Mouse (Mus musculus) liver, embryonic 13.5 days (tissue): ENCODE results near the gene Cass4. TPM values are rescaled to one million over a fixed set of nuclear protein-coding genes. Genes with fewer than 3 reads are reported as not detected.
A peak's percentile ranks its signal among the peaks of the same experiment; 100 is the strongest.

ENCODE experiments used
- ATAC-seq: fragments of 200-750 bp; cut with Nextera tagmentation; 2 replicates; pipeline ENCODE4 v1.8.0; 2017; ENCODE audit warnings: low read depth, mild to moderate bottlenecking, moderate number of reproducible peaks, moderate library complexity
- DNase-seq: peaks from one replicate; pipeline ENCODE4 v3.0.0; 2022
- H3K27ac ChIP-seq: fragments of 300-500 bp; sonication (generic); 2 replicates; pipeline ENCODE4 v1.5.1; 2015; ENCODE audit warnings: moderate library complexity, mild to moderate bottlenecking, inconsistent platforms
- H3K27me3 ChIP-seq: fragments of 300-500 bp; sonication (generic); 2 replicates; pipeline ENCODE4 v1.6.1; 2015; ENCODE audit warnings: mild to moderate bottlenecking, inconsistent platforms
- H3K36me3 ChIP-seq: fragments of 300-500 bp; sonication (generic); 2 replicates; pipeline ENCODE4 v1.6.1; 2015; ENCODE audit warnings: mild to moderate bottlenecking, inconsistent platforms
- H3K4me1 ChIP-seq: fragments of 300-500 bp; sonication (generic); replicated peaks from 2 replicates; pipeline ENCODE4 v1.6.1; 2015; ENCODE audit warnings: inconsistent platforms
- H3K4me2 ChIP-seq: fragments of 300-500 bp; sonication (generic); 2 replicates; pipeline ENCODE4 v1.6.1; 2015; ENCODE audit warnings: inconsistent platforms, mild to moderate bottlenecking, moderate library complexity
- H3K4me3 ChIP-seq: fragments of 300-500 bp; sonication (generic); replicated peaks from 2 replicates; pipeline ENCODE4 v1.5.1; 2015; ENCODE audit warnings: mild to moderate bottlenecking, inconsistent platforms
- H3K9ac ChIP-seq: fragments of 300-500 bp; sonication (generic); 2 replicates; pipeline ENCODE4 v1.6.1; 2015; ENCODE audit warnings: mild to moderate bottlenecking, inconsistent platforms
- H3K9me3 ChIP-seq: fragments of 300-500 bp; sonication (generic); replicated peaks from 2 replicates; pipeline ENCODE4 v1.6.1; 2016; ENCODE audit warnings: inconsistent platforms
- WGBS: fragments of 180-500 bp; shearing (Covaris S2); methylation state at CpG from one replicate; pipeline ENCODE4 v1.1.7; 2015; ENCODE audit not compliant: insufficient replicate concordance; 5-methylcytosine and 5-hydroxymethylcytosine counted together
- polyA plus RNA-seq: library from polyadenylated mRNA; unstranded; fragments of >200 nt; fragmentation: Nextera tagmentation; extraction: Ambion mirVana; gene quantifications from 2 replicates; pipeline ENCODE4 v1.2.1, GENCODE M21; 2015

The Cass4 gene
- polyA plus RNA-seq, 1 experiment from 2014 or later = 0.61 TPM

GRCm38 (mm10) chr2:172441176-172441575 lies 47.6 kb downstream of the Cass4 start:
- peak; percentile 67 for ATAC-seq
- H3K4me2 ChIP-seq = peak overlapping the region; percentile 85
- peaks cover 20% of the 10 kb centered on the region for H3K36me3 ChIP-seq
- H3K4me3 ChIP-seq = peak overlapping the region; percentile 92
- peaks cover 31% of the 10 kb centered on the region for H3K4me1 ChIP-seq
- peak overlapping the region; percentile 82 for H3K9ac ChIP-seq
- peak overlapping the region; percentile 88 for H3K27ac ChIP-seq
- no peaks in the 10 kb centered on the region for H3K27me3 ChIP-seq
- no peaks in the 10 kb centered on the region for H3K9me3 ChIP-seq
- WGBS = 20% methylated on average over 6 of the region's 6 CpGs
- DNase-seq = peak; percentile 23

GRCm38 (mm10) chr2:172445617-172446016 lies 52.0 kb downstream of the Cass4 start:
- peaks cover 64% of the 10 kb centered on the region for H3K36me3 ChIP-seq
- no peaks in the 10 kb centered on the region for H3K27me3 ChIP-seq
- no peak overlapping the region for H3K4me3 ChIP-seq
- H3K9ac ChIP-seq = no peak overlapping the region
- H3K9me3 ChIP-seq = no peaks in the 10 kb centered on the region
- no peak for ATAC-seq
- H3K27ac ChIP-seq = no peak overlapping the region
- no peak overlapping the region for H3K4me2 ChIP-seq
- no peak for DNase-seq
- peaks cover 22% of the 10 kb centered on the region for H3K4me1 ChIP-seq
- 92% methylated on average over 4 of the region's 4 CpGs for WGBS

GRCm38 (mm10) chr2:172447317-172447716 lies 53.7 kb downstream of the Cass4 start:
- Histone ChIP-seq H3K4me3 (no peak overlapping the region), H3K9me3 (no peaks in the 10 kb centered on the region), H3K4me1 (peaks cover 7% of the 10 kb centered on the region), H3K27me3 (no peaks in the 10 kb centered on the region), H3K4me2 (no peak overlapping the region), H3K27ac (no peak overlapping the region), H3K36me3 (peaks cover 78% of the 10 kb centered on the region), H3K9ac (no peak overlapping the region)
- DNase-seq (no peak), ATAC-seq (no peak)
- WGBS = 71% methylated on average over 6 of the region's 6 CpGs

- no peak for DNase-seq
Observed at GRCm38 (mm10) chr2:172448329-172448728, 54.7 kb downstream of the Cass4 start.

GRCm38 (mm10) chr2:172450640-172451039 lies 57.0 kb downstream of the Cass4 start:
- Histone ChIP-seq H3K27me3 (no peaks in the 10 kb centered on the region), H3K9ac (no peak overlapping the region), H3K4me2 (no peak overlapping the region), H3K9me3 (no peaks in the 10 kb centered on the region), H3K36me3 (peaks cover 87% of the 10 kb centered on the region), H3K4me3 (no peak overlapping the region), H3K27ac (no peak overlapping the region), H3K4me1 (no peaks in the 10 kb centered on the region)
- 79% methylated on average over 6 of the region's 6 CpGs for WGBS
- DNase-seq (no peak), ATAC-seq (no peak)

More at GRCm38 (mm10) chr2:172448329-172448728, 54.7 kb downstream of the Cass4 start:
- no peak for ATAC-seq
- 74% methylated on average over 4 of the region's 4 CpGs for WGBS
- no peaks in the 10 kb centered on the region for H3K27me3 ChIP-seq
- H3K9ac ChIP-seq = no peak overlapping the region
- H3K4me2 ChIP-seq = no peak overlapping the region
- no peaks in the 10 kb centered on the region for H3K4me1 ChIP-seq
- H3K27ac ChIP-seq = no peak overlapping the region
- H3K4me3 ChIP-seq = no peak overlapping the region
- no peaks in the 10 kb centered on the region for H3K9me3 ChIP-seq
- H3K36me3 ChIP-seq = peaks cover 88% of the 10 kb centered on the region

- Histone ChIP-seq H3K27me3 (no peaks in the 10 kb centered on the region), H3K27ac (no peak overlapping the region), H3K36me3 (peaks cover 78% of the 10 kb centered on the region), H3K4me1 (no peaks in the 10 kb centered on the region), H3K4me3 (no peak overlapping the region), H3K4me2 (no peak overlapping the region), H3K9ac (no peak overlapping the region), H3K9me3 (no peaks in the 10 kb centered on the region)
- no peak; the same call in 1 of the 2 replicates for ATAC-seq
- no peak for DNase-seq
- 85% methylated on average over 4 of the region's 4 CpGs for WGBS
Observed at GRCm38 (mm10) chr2:172452031-172452430, 58.4 kb downstream of the Cass4 start.

GRCm38 (mm10) chr2:172452458-172452857 lies 58.9 kb downstream of the Cass4 start:
- Histone ChIP-seq H3K4me1 (no peaks in the 10 kb centered on the region), H3K27ac (no peak overlapping the region), H3K9ac (no peak overlapping the region), H3K36me3 (peaks cover 76% of the 10 kb centered on the region), H3K4me2 (no peak overlapping the region), H3K27me3 (no peaks in the 10 kb centered on the region), H3K4me3 (no peak overlapping the region), H3K9me3 (no peaks in the 10 kb centered on the region)
- ATAC-seq (no peak), DNase-seq (no peak)
- 86% methylated on average over 10 of the region's 10 CpGs for WGBS

GRCm38 (mm10) chr2:172458496-172458895 lies 64.9 kb downstream of the Cass4 start, which contains the start of gene Gcnt7:
Gcnt7 (minus strand) TSS chr2:172458596.
- Histone ChIP-seq H3K9ac (no peak within 1 kb of the TSS), H3K4me2 (no peak within 1 kb of the TSS), H3K27me3 (no peaks in the 10 kb centered on the region), H3K9me3 (no peaks in the 10 kb centered on the region), H3K27ac (no peak within 1 kb of the TSS), H3K4me3 (no peak within 1 kb of the TSS), H3K4me1 (no peaks in the 10 kb centered on the region), H3K36me3 (peaks cover 55% of the 10 kb centered on the region)
- no peak for DNase-seq
- WGBS = 85% methylated on average over 11 of the region's 11 CpGs
- ATAC-seq = no peak

- Histone ChIP-seq H3K9me3 (no peaks in the 10 kb centered on the region), H3K4me2 (no peak overlapping the region), H3K4me1 (no peaks in the 10 kb centered on the region), H3K4me3 (no peak overlapping the region), H3K36me3 (peaks cover 63% of the 10 kb centered on the region), H3K27me3 (no peaks in the 10 kb centered on the region), H3K27ac (no peak overlapping the region), H3K9ac (no peak overlapping the region)
- DNase-seq = no peak
- ATAC-seq = no peak
- 83% methylated on average over 2 of the region's 2 CpGs for WGBS
Observed at GRCm38 (mm10) chr2:172460647-172461046, 67.1 kb downstream of the Cass4 start.

- Histone ChIP-seq H3K27me3 (no peaks in the 10 kb centered on the region), H3K4me3 (no peak overlapping the region), H3K4me2 (no peak overlapping the region), H3K4me1 (no peaks in the 10 kb centered on the region), H3K27ac (no peak overlapping the region), H3K9ac (no peak overlapping the region), H3K36me3 (peaks cover 73% of the 10 kb centered on the region), H3K9me3 (no peaks in the 10 kb centered on the region)
- ATAC-seq (no peak), DNase-seq (no peak)
- WGBS = 79% methylated on average over 4 of the region's 4 CpGs
Observed at GRCm38 (mm10) chr2:172462813-172463212, 69.2 kb downstream of the Cass4 start.

GRCm38 (mm10) chr2:172466427-172467132 lies 73.0 kb downstream of the Cass4 start:
- peaks cover 82% of the 10 kb centered on the region for H3K36me3 ChIP-seq
- no peaks in the 10 kb centered on the region for H3K27me3 ChIP-seq
- no peaks in the 10 kb centered on the region for H3K4me1 ChIP-seq
- H3K4me3 ChIP-seq = no peak overlapping the region
- no peak overlapping the region for H3K9ac ChIP-seq
- no peak overlapping the region for H3K27ac ChIP-seq
- ATAC-seq = no peak
- no peaks in the 10 kb centered on the region for H3K9me3 ChIP-seq
- H3K4me2 ChIP-seq = no peak overlapping the region
- WGBS = 85% methylated on average over 11 of the region's 11 CpGs
- DNase-seq = no peak

- no peak overlapping the region for H3K9ac ChIP-seq
- peaks cover 76% of the 10 kb centered on the region for H3K36me3 ChIP-seq
- WGBS = 91% methylated on average over 5 of the region's 5 CpGs
- no peaks in the 10 kb centered on the region for H3K4me1 ChIP-seq
- no peak overlapping the region for H3K4me2 ChIP-seq
- no peaks in the 10 kb centered on the region for H3K27me3 ChIP-seq
- no peak overlapping the region for H3K27ac ChIP-seq
- DNase-seq = no peak
- no peak for ATAC-seq
- no peak overlapping the region for H3K4me3 ChIP-seq
- H3K9me3 ChIP-seq = no peaks in the 10 kb centered on the region
Observed at GRCm38 (mm10) chr2:172467206-172467605, 73.6 kb downstream of the Cass4 start.
